Mouse (Mus musculus) spleen, adult 18-20 months (tissue): ENCODE results near the gene Fzd9.

ENCODE experiments used
- DNase-seq, 2 experiments: peaks; one replicate each; pipeline ENCODE4 v3.0.0; 2022; ENCODE audit warnings: mixed read lengths in 2 of 2

Fzd9 gene

DNA sequence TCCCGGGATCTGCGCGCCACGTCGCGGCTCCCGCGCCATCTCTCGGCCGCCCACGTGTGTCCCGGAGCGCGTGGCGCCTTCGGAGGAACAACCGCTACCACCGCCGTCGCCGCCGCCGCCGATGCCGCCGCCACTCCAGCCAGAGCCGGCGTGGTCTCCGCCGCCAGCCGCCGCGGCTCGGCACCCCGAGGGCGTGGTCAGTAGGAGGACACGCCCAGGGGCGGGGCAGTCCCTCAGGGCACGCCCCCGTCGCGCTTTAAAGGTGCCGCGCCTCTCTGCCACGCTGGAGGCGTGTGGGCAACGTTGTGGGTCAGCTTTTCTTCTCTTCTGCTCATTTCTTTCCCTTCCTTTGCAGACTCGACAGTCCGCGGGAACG is at the start of gene Fzd9:
Gene Fzd9, minus strand, starts transcription at position 152 of the 376 bp plus-strand sequence.
- DNase-seq, result peak; percentile 65 to 84

DNA sequence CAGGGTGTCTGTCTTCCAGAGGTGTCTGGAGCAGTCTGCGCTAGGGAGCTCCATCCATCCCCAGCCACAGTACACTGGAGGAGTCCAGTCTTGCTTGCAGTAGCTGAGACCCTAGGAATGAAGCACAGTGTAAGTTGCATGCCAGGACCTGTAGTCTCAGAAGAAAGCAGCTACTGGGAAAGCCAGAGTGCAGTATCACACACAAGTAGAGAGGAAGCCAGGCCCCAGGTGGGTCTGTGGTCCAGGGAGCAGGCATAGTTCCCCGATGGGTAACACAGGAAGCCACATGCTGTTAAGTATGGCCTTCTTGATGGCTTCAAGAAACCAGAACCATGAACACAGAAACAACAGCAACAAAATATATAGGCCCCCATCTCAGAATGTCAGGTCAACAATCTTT is 41.0 kb upstream of the Fzd9 start:
- DNase-seq, result no peak

DNA sequence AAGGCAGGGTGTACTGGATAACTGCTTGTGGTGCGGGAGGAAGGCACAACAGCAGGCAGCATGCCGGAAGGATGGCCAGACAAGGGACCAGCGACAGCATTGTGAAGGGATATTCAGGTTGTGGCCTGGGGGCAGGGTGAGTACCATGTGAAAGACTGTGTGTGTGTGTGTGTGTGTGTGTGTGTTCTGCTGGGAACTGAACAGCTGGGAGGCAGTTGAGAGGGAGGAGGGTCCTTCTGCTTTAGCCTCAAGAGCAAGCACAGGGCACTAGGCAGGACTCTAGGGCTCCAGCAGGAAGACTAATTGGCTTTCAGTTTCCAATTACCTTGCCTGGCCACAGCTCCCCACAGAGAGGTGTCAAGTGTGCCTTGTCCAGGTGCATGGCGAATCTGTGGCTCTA is 40.2 kb upstream of the Fzd9 start:
- DNase-seq, result no peak

DNA sequence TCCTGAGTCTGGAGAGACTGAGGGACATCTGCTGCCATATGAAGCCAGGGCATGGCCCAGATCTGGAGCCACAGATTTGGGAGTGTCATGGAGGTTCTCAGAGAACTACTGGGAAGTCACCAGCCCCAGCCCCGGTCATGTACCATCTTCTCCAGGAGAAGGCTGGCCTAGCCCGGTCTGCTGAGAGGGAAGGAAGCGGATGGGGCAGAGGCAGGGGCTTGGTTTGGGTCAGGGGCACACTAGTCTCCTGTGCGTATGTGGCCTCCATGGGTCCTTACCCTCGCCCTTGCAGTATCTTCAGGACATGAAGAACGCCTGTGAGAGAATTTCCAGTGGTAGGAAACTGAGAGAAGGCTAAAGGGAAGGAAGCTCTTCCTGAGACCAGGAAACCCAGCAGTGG is 39.7 kb upstream of the Fzd9 start:
- DNase-seq, result no peak

DNA sequence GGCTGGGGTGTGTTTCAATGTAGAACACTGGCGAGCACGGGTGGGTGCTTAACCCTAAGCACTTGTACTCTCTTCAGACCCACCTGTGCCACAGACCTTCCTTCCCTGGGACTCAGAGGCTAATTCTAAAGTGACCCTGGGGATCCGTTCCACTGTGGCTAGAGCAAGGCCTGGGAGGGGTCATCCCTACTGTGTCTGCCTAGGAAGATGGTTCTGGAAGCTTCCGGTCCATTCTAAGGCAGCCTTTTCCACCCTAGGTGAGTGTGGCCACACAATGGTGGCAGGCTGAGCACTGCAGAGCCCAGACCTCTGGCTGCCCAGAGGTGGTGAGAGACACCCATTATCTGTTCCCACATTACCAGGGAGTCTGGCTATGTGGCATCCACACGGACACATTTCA is 35.9 kb upstream of the Fzd9 start:
- no peak for DNase-seq

DNA sequence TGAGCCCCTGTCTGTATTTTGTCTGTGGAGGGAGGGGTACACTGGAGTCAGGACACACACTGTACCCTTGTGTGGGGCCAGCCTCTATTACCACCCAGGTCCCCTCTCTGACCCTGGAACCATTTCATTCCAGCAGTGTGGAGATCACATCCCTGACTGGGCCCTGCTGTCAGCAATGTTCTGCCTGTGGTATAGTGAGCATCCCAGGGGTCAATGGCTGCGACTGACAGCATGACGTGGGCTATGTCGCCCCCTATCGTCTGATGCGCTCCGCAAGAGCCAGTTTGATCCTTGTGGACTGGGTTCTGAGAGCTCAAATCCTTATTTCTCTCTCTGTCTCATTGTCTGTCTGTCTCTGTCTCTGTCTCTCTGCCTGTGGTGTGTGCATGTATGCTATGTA is 35.2 kb upstream of the Fzd9 start:
- peak; percentile 45 to 64 for DNase-seq

DNA sequence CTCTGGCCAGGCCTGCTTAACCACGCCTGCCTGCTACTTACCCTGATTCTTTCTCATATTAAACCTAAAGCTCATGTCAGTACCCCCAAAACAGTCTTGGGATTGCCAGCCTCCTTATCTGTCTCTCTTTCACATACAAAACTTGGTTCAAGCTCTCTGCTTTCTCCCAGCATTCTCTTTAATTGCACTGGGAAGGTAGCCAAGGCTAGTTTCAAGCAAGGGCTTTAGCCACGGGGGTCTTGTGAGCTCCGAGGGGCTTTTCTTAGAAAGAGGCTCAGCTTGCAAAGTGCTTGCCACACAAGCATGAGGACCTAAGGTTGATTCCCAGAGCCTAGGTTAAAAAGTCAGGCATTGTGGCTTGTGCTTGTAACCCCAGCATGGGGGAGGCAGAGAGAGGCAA is 34.2 kb upstream of the Fzd9 start:
- no peak for DNase-seq

DNA sequence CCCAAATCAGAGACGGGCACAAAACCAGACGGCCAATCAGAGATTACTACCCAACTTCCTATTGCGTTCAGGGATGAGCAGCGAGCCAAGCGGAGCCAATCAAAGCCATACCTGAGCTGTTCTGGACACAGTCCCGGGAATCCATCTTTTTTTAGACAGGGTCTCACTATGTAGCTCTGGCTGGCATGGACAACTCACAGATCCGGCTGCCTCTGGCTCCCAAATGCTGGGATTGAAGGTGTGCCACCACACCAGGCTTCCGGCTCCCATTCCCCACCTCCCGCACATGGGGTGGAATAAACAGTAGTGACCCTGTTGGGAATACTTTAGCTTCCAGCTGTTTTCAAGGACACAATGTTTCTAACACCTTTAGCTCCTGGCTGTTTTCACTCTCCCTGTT is 29.2 kb upstream of the Fzd9 start:
- no peak for DNase-seq

DNA sequence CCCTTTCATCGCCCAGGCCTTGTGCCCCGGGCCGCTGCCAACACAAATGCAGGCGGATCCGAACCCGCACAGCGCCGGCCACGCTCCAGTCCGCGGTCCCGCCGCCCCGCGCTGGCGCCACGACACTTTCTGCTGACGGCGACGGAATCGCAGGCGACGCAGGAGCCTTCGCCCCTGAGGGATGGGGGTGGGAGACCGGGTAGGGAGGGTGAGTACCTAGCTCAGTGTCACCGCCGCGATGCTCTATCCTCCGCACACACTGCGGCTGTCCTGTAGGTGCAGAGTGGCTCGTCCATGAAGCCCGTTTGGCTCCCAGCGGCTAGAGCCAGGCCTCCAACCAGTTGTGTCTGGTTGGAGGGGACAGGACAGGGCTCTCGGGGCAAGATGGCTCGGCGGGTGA is 25.6 kb upstream of the Fzd9 start:
- DNase-seq, result no peak

DNA sequence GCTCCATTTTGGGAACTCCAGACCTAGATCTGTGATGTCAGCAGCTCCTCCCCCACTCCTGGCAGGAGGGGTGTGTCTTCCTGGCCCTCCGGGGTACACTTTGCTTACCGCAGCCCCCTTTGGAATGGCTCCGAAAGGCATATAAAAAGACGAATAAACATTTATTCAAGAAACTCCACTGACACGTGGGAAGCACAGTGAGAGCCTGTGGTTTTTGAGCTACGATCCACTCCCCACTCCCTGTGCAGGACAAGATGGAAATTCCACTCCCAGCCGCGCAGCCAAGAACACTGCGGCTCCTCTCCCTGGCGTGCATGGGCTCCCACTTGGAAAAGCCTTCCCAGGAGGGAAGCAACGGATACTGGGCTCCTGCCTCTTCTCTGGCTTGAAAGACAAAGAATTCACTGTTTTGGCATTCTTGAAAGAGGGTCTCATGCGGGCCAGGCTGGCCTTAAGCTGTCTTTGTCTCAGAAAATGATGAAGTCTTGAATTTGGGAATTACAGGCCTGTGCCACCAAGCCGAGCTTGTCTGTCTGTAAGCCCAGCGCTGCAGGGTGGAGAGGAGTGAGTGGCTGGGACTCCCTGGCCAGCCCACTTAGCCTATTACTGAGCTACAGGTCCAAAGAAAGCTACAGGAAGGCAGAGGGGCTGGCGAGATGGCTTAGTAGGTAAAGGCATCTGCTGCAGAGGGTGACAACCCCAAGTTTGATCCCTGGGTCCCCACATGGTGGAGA is 23.8 kb upstream of the Fzd9 start:
- DNase-seq, result no peak

DNA sequence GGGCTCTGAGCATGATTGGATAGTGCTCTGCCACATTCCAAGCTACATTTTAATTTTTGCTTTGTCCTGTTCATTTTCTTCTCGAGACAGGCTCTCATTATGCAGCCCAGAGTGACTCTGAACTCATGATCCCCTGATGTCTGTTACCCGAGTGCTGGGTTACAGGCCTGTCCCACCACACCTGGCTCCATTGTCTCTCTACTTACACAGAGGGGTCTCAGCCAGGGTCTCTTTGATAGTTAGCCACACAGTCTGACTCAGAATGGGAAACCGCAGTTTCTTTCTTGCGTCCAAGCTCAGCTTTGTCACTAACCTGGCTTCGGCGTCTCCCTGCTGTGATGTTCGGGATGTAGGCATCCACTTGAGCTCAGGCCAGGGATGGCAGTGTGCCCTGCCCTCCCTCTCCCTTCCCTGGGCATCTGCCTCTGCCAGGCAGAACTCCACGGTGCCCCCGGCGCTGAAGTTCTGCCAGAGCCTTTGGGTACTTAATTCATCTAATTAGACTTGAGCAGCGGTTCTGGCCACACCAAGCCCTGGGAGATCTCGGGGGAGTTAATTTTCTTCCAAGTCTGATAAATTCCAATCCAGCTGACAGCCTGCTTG is 20.6 kb upstream of the Fzd9 start:
- DNase-seq, result no peak

DNA sequence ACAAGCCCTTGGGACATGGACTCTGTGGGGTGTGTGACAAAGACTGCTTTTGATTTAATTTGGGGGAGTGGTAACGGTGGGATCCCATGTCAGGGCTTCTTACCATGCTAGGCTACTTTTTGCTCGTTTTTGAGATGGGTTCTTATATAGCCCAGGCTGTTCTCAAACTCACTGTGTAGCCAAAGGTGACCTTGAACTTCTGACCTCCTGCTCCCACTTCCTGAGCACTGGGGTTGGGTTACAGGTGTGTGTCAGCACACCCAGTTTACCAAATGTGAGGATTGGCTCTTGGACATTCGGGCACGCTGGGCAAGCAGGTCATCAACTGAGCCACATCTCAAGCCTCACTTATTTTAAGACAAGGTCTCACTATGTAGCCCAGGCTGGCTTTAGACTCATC is 19.3 kb upstream of the Fzd9 start:
- DNase-seq, result no peak

DNA sequence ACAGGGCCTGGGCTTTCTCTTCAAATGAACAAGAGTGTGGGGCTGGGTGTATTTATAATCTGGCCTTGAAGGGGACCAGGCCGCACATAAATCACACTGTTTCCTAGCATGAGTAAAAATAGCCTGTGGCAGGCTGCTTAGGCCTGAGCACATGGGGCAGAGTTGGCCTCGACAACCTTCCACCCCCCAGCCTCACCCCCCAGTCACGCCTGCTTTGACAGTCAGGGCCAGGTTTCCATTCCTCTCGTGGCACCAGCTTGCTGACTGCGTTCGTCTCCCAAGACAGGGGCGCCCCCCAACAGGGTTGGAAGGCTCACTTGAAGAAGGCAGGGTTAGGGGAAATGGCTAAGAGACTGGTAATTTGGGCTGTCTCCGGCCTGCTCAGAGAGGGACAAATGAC is 18.4 kb upstream of the Fzd9 start:
- no peak for DNase-seq

DNA sequence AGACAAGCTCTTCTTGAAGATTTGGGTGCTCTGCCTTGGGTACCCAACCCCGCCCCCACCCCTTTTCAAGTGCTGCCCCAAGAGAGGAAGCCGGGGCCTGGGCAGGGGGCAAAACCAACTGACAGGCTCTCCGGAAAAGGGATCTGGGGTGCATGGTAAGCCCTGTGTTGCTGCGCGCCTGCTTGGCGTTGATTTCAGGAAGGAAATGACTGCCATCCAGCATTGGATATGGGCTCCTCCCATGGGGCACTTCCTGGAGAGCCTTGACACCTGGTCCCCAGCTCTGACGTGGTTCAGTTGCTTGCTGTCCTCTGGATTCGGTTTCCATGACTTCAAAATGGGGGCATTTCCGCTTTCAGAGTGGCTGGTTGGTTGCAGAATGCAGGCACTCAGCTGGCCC is 13.5 kb upstream of the Fzd9 start:
- DNase-seq, result no peak

DNA sequence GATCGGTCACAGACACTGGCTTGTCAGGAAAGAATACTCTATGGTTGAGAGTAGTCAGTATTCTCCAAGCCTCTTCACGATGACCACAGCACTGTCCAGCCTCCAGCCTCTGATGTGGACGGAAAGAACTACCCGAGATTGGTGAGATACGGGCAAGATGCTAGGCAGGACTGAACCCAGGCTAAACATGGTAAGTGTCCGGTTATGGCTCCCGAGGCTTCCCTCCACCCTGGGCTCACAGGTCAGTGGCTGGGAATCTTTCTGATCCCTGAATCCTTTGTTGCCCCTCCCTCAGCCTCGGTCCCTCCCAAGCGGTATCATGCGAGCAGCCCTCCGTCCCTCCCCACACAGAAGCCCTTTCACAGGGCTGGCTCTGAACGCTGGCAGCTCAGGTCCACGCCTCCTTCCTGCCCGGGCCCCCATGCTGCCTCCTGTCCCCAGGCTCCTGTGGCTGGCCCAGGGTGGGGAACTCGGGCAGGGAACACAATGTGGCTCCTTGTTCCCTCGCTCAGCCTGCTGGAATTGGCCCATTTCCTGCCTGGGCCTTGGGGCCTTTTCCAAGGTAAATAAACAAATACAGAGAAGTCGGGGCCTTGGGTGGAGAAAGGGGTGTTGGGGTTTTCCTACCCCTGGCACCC is 13.0 kb upstream of the Fzd9 start:
- DNase-seq, result no peak

DNA sequence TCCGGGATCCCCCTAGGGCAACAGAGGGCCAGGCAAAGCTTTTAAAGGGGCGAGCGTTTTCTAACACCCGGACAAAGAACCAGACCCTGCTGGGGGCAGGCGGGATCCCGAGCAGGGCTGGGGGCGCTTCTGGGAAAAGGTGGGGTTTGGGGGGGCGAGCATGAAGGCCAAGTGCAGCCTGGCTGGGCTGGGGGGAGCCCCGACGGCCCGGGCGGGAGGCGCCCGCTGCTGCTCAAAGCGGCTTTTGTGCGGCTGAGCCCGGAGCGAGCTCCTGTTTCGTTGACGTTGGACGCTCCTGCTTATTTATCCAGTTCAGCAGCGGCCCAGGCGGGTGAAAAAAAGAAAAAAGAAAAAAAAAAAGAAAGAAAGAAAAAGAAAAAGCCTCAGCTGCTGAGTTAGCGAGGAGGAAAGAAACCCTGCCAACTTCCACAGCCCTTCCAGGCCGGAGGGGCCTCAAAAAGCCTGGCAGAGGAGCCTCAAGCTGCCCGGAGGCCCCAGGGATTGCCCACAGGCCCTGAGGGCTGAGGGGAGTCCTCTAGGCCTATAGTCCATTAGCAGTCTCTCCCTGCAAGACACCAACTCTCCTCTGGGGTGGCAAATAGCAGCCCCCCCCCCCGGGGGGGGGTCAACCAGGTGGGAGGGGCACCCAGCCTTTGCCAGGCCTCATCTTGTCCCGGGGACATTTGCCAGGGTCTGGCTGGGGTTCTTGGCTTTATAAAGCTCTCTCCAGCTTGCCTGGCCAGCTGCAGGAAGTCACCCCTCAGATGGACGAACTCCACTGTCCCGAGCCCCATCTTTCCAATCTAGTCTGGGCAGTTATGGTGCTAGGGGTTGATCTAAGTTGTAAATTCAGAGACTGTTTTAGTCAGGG is 7.5 kb upstream of the Fzd9 start:
- DNase-seq, result no peak

DNA sequence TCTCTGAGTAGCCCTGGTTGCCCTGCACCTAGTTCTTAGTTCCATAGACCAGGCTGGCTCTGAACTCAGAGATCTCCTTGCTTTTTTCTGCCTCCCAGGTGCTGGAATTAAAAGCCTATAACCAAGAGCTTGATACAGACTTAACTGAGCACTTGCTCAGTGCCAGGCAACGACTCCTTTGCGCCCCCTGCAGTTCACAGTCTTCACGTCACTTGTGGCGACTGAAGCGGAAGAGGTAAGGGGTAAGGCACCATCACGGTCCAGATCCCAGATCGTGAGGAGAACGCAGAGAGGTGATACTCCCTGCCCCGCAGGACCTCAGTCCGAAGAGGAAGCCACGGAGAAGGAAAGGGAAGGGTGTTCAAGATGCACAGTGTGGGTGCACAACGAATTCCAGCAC is 6.5 kb upstream of the Fzd9 start:
- DNase-seq, result peak in 1 of 2 experiments; percentile 24

DNA sequence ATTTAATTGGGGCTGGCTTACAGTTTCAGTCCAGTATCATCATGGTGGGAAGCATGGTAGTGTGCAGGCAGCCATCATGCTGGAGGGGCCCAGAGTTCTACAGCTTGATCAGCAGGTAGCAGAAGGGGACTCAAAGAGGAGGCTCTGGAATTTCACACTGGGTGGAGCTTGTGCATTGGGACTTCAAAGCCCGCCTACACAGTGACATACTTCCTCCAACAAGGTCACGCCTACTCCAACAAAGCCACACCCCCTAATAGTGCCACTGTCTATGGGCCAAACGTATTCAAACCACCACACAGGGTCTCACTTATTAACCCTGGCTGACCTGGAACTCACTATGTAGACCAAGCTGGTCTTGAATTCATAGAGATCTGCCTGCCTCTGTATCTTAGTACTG is 5.1 kb upstream of the Fzd9 start:
- no peak for DNase-seq

DNA sequence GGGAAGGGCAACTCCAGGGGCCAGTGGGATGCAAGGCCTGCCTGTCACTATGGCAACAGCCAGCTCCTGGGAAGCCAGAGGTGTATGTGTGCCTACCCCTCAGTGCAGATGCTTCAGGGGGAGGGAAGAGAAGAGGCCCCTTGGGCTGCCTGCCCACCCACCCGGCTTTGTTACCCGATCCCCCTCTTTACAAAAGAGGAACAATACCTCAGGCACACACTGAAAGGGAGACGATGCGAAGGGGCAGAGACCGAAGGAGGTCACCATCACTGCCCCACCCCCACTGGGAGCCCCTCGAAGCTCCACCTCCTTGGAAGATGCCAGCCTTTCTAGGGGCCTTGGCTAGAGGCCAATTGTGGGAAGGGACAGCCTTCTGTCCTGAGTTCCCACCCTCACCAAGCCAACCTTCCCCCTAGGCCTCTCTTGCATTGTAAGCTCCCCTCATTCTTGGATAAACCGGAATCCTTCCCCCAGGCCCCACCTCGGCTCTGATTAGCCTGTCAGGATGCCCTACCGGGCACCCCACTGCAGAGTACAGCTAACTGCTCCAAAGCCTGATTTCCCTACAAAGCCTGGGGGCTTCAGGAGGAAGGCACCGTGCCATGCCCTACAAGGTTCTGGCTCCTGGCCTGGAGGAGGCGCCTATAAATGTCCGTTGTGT is 2.8 kb upstream of the Fzd9 start:
- DNase-seq, result no peak

DNA sequence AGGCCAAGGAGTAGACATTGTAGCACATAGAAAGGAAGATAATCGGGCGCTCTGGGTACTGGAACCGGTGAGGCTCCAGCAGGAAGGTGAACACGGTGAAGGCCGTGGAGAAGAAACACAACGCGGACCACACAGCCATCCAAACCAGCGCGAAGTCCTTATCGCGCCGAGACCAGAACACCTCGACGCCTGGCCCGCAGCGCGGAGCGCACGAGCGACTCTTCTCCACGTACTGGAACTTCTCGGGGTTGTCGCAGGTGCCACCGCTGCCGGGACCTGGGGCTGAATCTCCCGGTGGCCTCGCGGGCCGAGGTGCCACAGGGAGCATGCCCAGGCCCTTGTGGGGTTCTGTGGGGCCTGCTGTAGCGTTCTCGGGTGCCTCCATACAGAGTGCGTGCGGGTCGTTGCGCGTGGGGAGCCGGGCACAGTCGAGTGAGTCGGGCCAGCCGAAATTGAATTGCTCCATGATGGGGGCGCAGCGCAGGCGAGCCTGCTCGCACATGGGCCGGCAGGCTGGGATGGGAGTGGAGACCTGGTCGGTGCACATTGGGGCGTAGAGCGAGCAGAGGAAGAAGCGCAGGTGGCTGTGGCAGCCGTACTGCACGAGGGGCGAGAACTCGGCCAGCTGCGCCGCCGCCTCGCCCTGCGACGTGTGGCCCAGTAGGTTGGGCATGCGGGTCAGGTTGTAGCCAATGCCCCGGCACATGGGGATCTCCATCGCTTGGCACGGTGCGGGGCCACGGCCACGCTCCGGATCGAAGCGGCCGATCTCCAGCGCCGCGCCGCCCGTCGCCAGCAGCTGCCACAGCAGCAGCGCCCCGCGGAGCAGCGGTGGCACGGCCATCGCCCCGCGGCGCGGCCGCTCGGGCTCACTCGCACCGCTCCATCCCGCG is 598 bp downstream of the Fzd9 start:
- peak in 1 of 2 experiments; percentile 21 for DNase-seq

DNA sequence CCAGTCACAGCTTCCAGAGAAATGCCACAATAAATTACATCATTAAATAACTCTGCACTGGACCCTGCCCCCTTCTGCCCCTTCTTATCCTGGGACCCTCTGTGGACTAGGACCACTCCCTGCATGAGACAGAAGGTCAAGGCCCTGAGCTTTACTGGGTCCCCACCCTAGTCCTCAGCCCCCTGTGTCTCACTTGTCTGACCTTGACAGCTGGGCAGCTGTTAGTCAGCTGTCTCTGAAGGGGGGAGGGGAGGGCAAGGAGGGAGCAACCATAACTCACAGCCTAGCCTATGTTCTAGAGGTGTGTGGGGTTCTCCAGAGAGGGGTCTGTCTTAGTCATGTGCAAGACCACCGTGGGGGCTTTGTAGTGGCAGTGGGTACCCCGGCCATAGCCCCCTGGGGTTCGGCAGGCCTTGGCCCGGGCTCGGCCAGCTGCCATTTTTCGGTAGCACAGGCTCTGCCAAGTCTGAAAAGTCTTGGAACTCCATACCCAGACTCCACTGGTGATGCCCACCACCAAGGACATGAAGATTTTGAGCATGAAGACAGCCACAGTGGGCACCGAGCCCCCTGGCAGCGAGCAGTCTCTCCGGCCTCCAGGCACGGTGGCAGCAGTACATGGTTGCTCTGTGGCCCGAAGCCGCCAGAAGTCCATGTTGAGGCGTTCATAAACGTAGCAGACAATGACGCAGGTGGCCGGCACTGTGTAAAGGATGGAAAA is 1.9 kb downstream of the Fzd9 start:
- DNase-seq, result no peak
